ENCODE assay signal across 11 mouse cellular contexts in the genomic region with DNA sequence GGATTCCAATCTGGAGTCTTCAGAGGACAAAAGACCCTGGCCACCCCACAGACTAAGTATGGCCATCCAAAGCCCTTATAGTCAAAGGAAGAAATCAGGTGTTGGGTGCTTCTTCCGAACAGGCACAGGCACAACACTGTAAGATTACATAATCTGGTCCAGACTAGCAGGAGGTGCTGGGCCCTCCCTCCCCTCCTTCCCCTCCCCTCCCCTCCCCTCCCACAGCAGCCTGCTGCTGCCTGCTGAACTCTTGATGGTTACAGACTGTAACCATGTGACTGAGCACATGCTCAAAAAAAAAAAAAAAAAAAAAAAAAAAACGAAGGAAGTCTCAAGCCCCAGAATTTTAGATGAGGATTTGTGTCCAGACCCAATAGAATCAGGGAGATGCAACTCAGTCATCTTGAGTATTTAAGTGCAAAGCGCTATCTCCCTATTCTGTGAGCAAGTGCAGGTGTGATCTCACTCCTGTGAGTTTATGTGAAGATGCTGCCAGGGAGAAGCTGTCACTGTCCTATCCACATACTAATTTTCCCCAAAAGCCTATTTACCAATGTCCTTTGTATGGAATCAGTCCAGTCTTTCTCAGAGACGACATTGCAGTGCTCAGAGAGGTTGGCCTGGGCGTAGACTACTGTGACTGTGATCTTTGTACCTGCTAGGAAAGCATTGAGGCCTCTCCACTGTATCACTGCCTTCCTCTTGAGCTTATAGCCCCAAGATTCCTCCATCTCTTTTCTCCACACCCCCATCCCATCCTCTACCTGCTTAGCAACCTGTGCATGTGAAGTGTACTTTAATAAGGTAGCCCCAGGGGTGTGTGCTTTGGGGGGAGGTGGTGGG.
A peak's percentile ranks its signal among the peaks of the same experiment; 100 is the strongest.
DNase-seq lines count a peak whose midpoint lies in the region; ATAC-seq lines count a peak whose summit lies in the region.
"Had no signal": no experiment of that assay in that cellular context is flagged by ENCODE, and none has a peak within 500 bp of the region (broad histone marks: within the 10 kb centered on the region; RNA-seq: fewer than 3 reads in every experiment).

No protein-coding gene starts in this region.

- WGBS in heart, embryonic 10.5 days = 74% methylated on average over 5 of the region's 5 CpGs
- WGBS in intestine, embryonic 15.5 days = 66% methylated on average over 5 of the region's 5 CpGs
- WGBS in forebrain, embryonic 13.5 days = 73% methylated on average over 4 of the region's 5 CpGs

- H3K27me3 ChIP-seq in heart, embryonic 10.5 days (ENCODE audit: insufficient read depth, poor library complexity, severe bottlenecking) = no peaks in the 10 kb centered on the region
- no peaks in the 10 kb centered on the region for H3K27me3 ChIP-seq in intestine, embryonic 15.5 days (replicated peaks)
- no peaks in the 10 kb centered on the region for H3K27me3 ChIP-seq in splenic B cell, adult 2 months (ENCODE audit: control insufficient read depth, insufficient read depth, low read length, poor library complexity, severe bottlenecking)
- H3K27me3 ChIP-seq in forebrain, embryonic 13.5 days = no peaks in the 10 kb centered on the region
- H3K27me3 ChIP-seq: heart, embryonic 13.5 days had no signal

- H3K4me2 ChIP-seq in intestine, embryonic 15.5 days (replicated peaks) = no peak overlapping the region
- H3K4me2 ChIP-seq in forebrain, embryonic 13.5 days = no peak overlapping the region

- H3K36me3 ChIP-seq in heart, embryonic 10.5 days = no peaks in the 10 kb centered on the region
- no peaks in the 10 kb centered on the region for H3K36me3 ChIP-seq in intestine, embryonic 15.5 days
- no peaks in the 10 kb centered on the region for H3K36me3 ChIP-seq in splenic B cell, adult 2 months (ENCODE audit: control insufficient read depth, insufficient read depth, low read length, poor library complexity, severe bottlenecking)
- H3K36me3 ChIP-seq in forebrain, embryonic 13.5 days (ENCODE audit: poor library complexity, severe bottlenecking) = no peaks in the 10 kb centered on the region
- H3K36me3 ChIP-seq: heart, embryonic 13.5 days had no signal

- H3K9ac ChIP-seq in intestine, embryonic 15.5 days = no peak overlapping the region
- no peak overlapping the region for H3K9ac ChIP-seq in forebrain, embryonic 13.5 days

- no peak for DNase-seq in heart, embryonic 10.5 days (ENCODE audit: low spot score)
- no peak for DNase-seq in heart, adult 11 months
- DNase-seq in spleen, postnatal 36 days (ENCODE audit: low spot score in 2 of 2) = peak; percentile 44 to 47
- DNase-seq in spleen, adult 18-20 months = no peak
- DNase-seq in splenic B cell, adult 2 months (ENCODE audit: low read depth, low spot score) = peak; percentile 76
- no peak for DNase-seq in cerebellum, adult 18-20 months

- H3K9me3 ChIP-seq in heart, embryonic 10.5 days = no peaks in the 10 kb centered on the region
- H3K9me3 ChIP-seq in intestine, embryonic 15.5 days = no peaks in the 10 kb centered on the region
- no peaks in the 10 kb centered on the region for H3K9me3 ChIP-seq in forebrain, embryonic 13.5 days (replicated peaks)
- H3K9me3 ChIP-seq: heart, embryonic 13.5 days had no signal

- peak overlapping the region; percentile 64; the same call in 1 of the 2 replicates for H3K27ac ChIP-seq in heart, embryonic 10.5 days
- no peak overlapping the region for H3K27ac ChIP-seq in intestine, embryonic 15.5 days
- H3K27ac ChIP-seq in forebrain, embryonic 13.5 days = no peak overlapping the region
- H3K27ac ChIP-seq: kidney, postnatal 0 days had no signal

- ATAC-seq in intestine, embryonic 15.5 days = peak; percentile 85
- no peak for ATAC-seq in forebrain, embryonic 13.5 days
- ATAC-seq: midbrain, embryonic 16.5 days had no signal

- no peak overlapping the region for H3K4me3 ChIP-seq in heart, embryonic 10.5 days
- H3K4me3 ChIP-seq in intestine, embryonic 15.5 days (replicated peaks) = no peak overlapping the region
- H3K4me3 ChIP-seq in forebrain, embryonic 13.5 days = no peak overlapping the region

- H3K4me1 ChIP-seq in heart, embryonic 10.5 days = peaks cover 10% of the 10 kb centered on the region
- no peaks in the 10 kb centered on the region for H3K4me1 ChIP-seq in intestine, embryonic 15.5 days (replicated peaks)
- no peaks in the 10 kb centered on the region for H3K4me1 ChIP-seq in forebrain, embryonic 13.5 days

Comparison
In these comparisons a context has a peak if more than half of its experiments do, and no peak if none do; other contexts are left out.
1. DNase-seq: peak in spleen, postnatal 36 days (2 of 2) and splenic B cell, adult 2 months (single experiment); none in heart, embryonic 10.5 days (single experiment), heart, adult 11 months (single experiment), spleen, adult 18-20 months (0 of 2) and cerebellum, adult 18-20 months (0 of 2).